Mouse (Mus musculus) small intestine, adult 2 months (tissue): ENCODE data around the gene Srp14.

Experiments used
- CTCF ChIP-seq: fragments of 200-500 bp; IDR thresholded peaks from 2 replicates; pipeline ENCODE4 v1.5.1; 2012; ENCODE audit warnings: low read depth, mild to moderate bottlenecking, control low read depth, inconsistent platforms, low read length, moderate library complexity, mixed read lengths; ENCODE audit not compliant: insufficient replicate concordance, insufficient read length; ENCODE audit errors: extremely low read depth
- POLR2A ChIP-seq: fragments of 200-500 bp; IDR thresholded peaks from 2 replicates; pipeline ENCODE4 v1.6.1; 2012; ENCODE audit warnings: low read depth, mild to moderate bottlenecking, control low read depth, inconsistent platforms, low read length, moderate library complexity

DNA sequence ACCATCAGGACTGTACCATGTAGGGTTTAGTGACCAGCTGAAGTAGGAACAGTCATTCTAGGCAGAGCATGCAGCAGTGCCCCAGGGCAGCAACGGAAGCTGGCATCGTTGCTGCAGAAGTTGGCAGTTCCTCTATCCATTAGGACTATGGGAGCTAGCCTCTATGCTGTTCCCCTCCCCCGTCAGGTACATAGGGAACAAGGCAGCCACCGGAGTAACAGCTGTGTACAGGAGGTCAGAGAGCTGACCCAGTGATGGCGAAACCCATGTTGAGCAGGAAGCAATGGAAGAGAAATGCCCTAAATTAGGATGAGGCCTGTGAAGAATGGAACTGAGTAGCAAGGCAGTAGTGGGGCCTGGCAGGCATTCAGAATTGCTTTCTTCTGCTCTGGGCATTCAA is 37.3 kb downstream of the Srp14 start:
- TF ChIP-seq CTCF (no peak), POLR2A (no peak)
